Mouse (Mus musculus): ENCODE data around the gene Rab30.
"Not testable (repeated sequence)": the region's sequence is repeated elsewhere in the genome, so short reads cannot be mapped to it uniquely, and the experiment has no call there.

Gene Rab30

GRCm38 (mm10) chr7:92758067-92758466 is 16.7 kb downstream of the Rab30 start:
- no peak for DNase-seq

- no peak for DNase-seq
These were observed 19.2 kb downstream of the Rab30 start for GRCm38 (mm10) chr7:92760651-92761050.

GRCm38 (mm10) chr7:92761161-92761560 is 19.8 kb downstream of the Rab30 start:
- no peak for DNase-seq

GRCm38 (mm10) chr7:92765426-92765825 is 24.0 kb downstream of the Rab30 start:
- peak; percentile 81 for DNase-seq

GRCm38 (mm10) chr7:92766096-92767090 is 25.0 kb downstream of the Rab30 start:
- no peak for DNase-seq

- not testable (repeated sequence) for DNase-seq
These were observed 26.7 kb downstream of the Rab30 start for GRCm38 (mm10) chr7:92768116-92768515.

- no peak for DNase-seq
These were observed 27.5 kb downstream of the Rab30 start for GRCm38 (mm10) chr7:92768859-92769258.

- DNase-seq = no peak
These were observed 31.6 kb downstream of the Rab30 start for GRCm38 (mm10) chr7:92773006-92773405.

- no peak for DNase-seq
These were observed 32.2 kb downstream of the Rab30 start for GRCm38 (mm10) chr7:92773596-92773995.

- DNase-seq = no peak
These were observed 33.3 kb downstream of the Rab30 start for GRCm38 (mm10) chr7:92774741-92775140.

GRCm38 (mm10) chr7:92775703-92776102 is 34.3 kb downstream of the Rab30 start:
- no peak for DNase-seq

GRCm38 (mm10) chr7:92776647-92777046 is 35.2 kb downstream of the Rab30 start:
- no peak for DNase-seq

GRCm38 (mm10) chr7:92777108-92777973 is 35.9 kb downstream of the Rab30 start:
- peak; percentile 47 to 63 for DNase-seq

- DNase-seq = no peak
These were observed 37.7 kb downstream of the Rab30 start for GRCm38 (mm10) chr7:92779058-92779457.

- no peak for DNase-seq
These were observed 40.0 kb downstream of the Rab30 start for GRCm38 (mm10) chr7:92781361-92781760.

- DNase-seq = no peak
These were observed 40.5 kb downstream of the Rab30 start for GRCm38 (mm10) chr7:92781948-92782347.

- peak in 1 of 2 experiments; percentile 25 for DNase-seq
These were observed 41.1 kb downstream of the Rab30 start for GRCm38 (mm10) chr7:92782511-92782910.

GRCm38 (mm10) chr7:92783166-92783806 is 41.9 kb downstream of the Rab30 start:
- DNase-seq = peak in 1 of 2 experiments; percentile 48

GRCm38 (mm10) chr7:92783914-92784313 is 42.5 kb downstream of the Rab30 start:
- DNase-seq = peak in 1 of 2 experiments; percentile 13

- peak; percentile 78 to 81 for DNase-seq
These were observed 54.3 kb downstream of the Rab30 start for GRCm38 (mm10) chr7:92795749-92796148.

GRCm38 (mm10) chr7:92796813-92797212 is 55.4 kb downstream of the Rab30 start:
- peak in 1 of 2 experiments; percentile 26 for DNase-seq

Data from cerebellum, postnatal 14 days (tissue).